Mouse (Mus musculus) induced T-regulatory cell, adult 2 months (primary cell): ENCODE measurements around the gene Hydin.
A peak's percentile ranks its signal among the peaks of the same experiment; 100 is the strongest.
"Not testable (repeated sequence)": the region's sequence is repeated elsewhere in the genome, so short reads cannot be mapped to it uniquely, and the experiment has no call there.

Source experiments
- DNase-seq: peaks from one replicate; pipeline ENCODE4 v3.0.0-alpha.2; 2012; ENCODE audit warnings: low read depth

Gene Hydin

GRCm38 (mm10) chr8:110266741-110267140 is at the start of gene Hydin:
Gene Hydin (plus strand): TSS chr8:110266977.
- DNase-seq: peak; percentile 13

GRCm38 (mm10) chr8:110217198-110217597 is 49.6 kb upstream of the Hydin start:
- DNase-seq: no peak

GRCm38 (mm10) chr8:110217681-110218131 is 49.1 kb upstream of the Hydin start:
- peak; percentile 99 for DNase-seq

GRCm38 (mm10) chr8:110218511-110218910 is 48.3 kb upstream of the Hydin start:
- DNase-seq: peak; percentile 11

- DNase-seq: no peak
Measured at GRCm38 (mm10) chr8:110220936-110221335, 45.8 kb upstream of the Hydin start.

GRCm38 (mm10) chr8:110230803-110231202 is 36.0 kb upstream of the Hydin start:
- no peak for DNase-seq

- DNase-seq: no peak
Measured at GRCm38 (mm10) chr8:110242278-110243177, 24.2 kb upstream of the Hydin start.

GRCm38 (mm10) chr8:110244566-110244965 is 22.2 kb upstream of the Hydin start:
- DNase-seq: no peak

- no peak for DNase-seq
Measured at GRCm38 (mm10) chr8:110247238-110247637, 19.5 kb upstream of the Hydin start.

- no peak for DNase-seq
Measured at GRCm38 (mm10) chr8:110253986-110254385, 12.8 kb upstream of the Hydin start.

GRCm38 (mm10) chr8:110265796-110266305 is 926 bp upstream of the Hydin start:
- no peak for DNase-seq

- DNase-seq: no peak
Measured at GRCm38 (mm10) chr8:110267268-110267667, 491 bp downstream of the Hydin start.

GRCm38 (mm10) chr8:110270659-110271058 is 3.9 kb downstream of the Hydin start:
- DNase-seq: no peak

GRCm38 (mm10) chr8:110273394-110273793 is 6.6 kb downstream of the Hydin start:
- DNase-seq: no peak

- DNase-seq: no peak
Measured at GRCm38 (mm10) chr8:110275465-110276258, 8.9 kb downstream of the Hydin start.

GRCm38 (mm10) chr8:110276259-110276560 is 9.4 kb downstream of the Hydin start:
- no peak for DNase-seq

GRCm38 (mm10) chr8:110312715-110313114 is 45.9 kb downstream of the Hydin start:
- DNase-seq: no peak

GRCm38 (mm10) chr8:110315826-110316225 is 49.0 kb downstream of the Hydin start:
- DNase-seq: no peak

GRCm38 (mm10) chr8:110319586-110319985 is 52.8 kb downstream of the Hydin start:
- DNase-seq: no peak

- no peak for DNase-seq
Measured at GRCm38 (mm10) chr8:110321446-110321845, 54.7 kb downstream of the Hydin start.

GRCm38 (mm10) chr8:110323981-110324574 is 57.3 kb downstream of the Hydin start:
- no peak for DNase-seq

- not testable (repeated sequence) for DNase-seq
Measured at GRCm38 (mm10) chr8:110327120-110327519, 60.3 kb downstream of the Hydin start.
